Comparison of ENCODE assay signal across 7 mouse cellular contexts in the genomic region with DNA sequence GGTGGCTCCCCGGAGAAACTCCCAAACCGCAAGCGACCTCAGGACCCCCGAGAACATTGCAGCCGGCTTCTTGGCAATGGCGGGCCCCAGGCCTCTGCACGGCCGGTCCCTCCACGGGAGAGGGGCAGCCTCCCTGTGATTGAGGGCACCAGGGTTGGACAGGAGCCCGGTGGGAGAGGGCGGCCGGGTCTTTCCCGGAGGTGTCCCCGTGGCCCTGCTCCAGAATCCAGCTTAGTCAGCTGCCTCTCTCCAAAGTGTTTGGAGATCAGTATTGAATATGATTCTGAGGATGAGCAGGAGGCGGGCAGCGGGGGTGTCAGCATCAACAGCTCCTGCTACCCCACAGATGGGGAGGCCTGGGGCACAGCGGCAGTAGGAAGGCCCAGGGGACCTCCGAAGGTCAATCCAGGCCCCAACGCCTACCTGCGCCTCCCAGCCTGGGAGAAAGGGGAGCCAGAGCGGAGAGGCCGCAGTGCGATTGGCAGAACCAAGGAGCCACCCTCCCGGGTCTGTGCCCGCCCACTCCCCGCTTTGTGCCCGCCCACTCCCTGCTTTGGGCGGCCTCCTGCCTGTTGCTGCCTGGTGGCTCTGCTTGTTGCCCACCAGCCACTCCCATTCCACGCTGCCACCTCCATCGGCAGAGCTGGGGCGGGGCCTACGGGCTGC. TPM values are rescaled to one million over a fixed set of nuclear protein-coding genes. Genes with fewer than 3 reads are reported as not detected.
DNase-seq lines count a peak whose midpoint lies in the region; ATAC-seq and TF ChIP-seq lines count a peak whose summit lies in the region.

No protein-coding gene starts in this region.

- peaks cover 50% of the 10 kb centered on the region for H3K36me3 ChIP-seq in forebrain, embryonic 13.5 days (ENCODE audit: poor library complexity, severe bottlenecking)
- H3K36me3 ChIP-seq in limb, embryonic 14.5 days (ENCODE audit: control insufficient read depth, insufficient read depth, low read length) = no peaks in the 10 kb centered on the region
- H3K36me3 ChIP-seq in midbrain, embryonic 13.5 days = peaks cover 82% of the 10 kb centered on the region
- no peaks in the 10 kb centered on the region for H3K36me3 ChIP-seq in stomach, postnatal 0 days (ENCODE audit: control insufficient read depth, insufficient read depth, low read length)

- peaks cover 7% of the 10 kb centered on the region; the same call in 1 of the 2 replicates for H3K27me3 ChIP-seq in forebrain, embryonic 13.5 days
- H3K27me3 ChIP-seq in limb, embryonic 14.5 days (ENCODE audit: control insufficient read depth, insufficient read depth, low read length) = no peaks in the 10 kb centered on the region
- 0 out of 2 replicates have a peak, but pooled peaks cover 6% of the 10 kb centered on the region for H3K27me3 ChIP-seq in midbrain, embryonic 13.5 days
- H3K27me3 ChIP-seq in stomach, postnatal 0 days (ENCODE audit: control insufficient read depth, insufficient read depth, low read length) = no peaks in the 10 kb centered on the region

- TF ChIP-seq POLR2A in limb, embryonic 14.5 days (IDR thresholded peaks at IDR 0.05; ENCODE audit: borderline replicate concordance, extremely low read depth, insufficient read depth, insufficient read length) = no peak

- no peak overlapping the region for H3K27ac ChIP-seq in forebrain, embryonic 13.5 days
- no peak overlapping the region for H3K27ac ChIP-seq in limb, embryonic 14.5 days (replicated peaks; ENCODE audit: low read depth, low read length)
- no peak overlapping the region for H3K27ac ChIP-seq in midbrain, embryonic 13.5 days
- H3K27ac ChIP-seq in stomach, postnatal 0 days (replicated peaks) = no peak overlapping the region

- TF ChIP-seq CTCF in stomach, postnatal 0 days (IDR thresholded peaks at IDR 0.05; ENCODE audit: low read depth) = peak; percentile 22; the same call in 1 of the 2 replicates

- ATAC-seq in forebrain, embryonic 13.5 days = peak; percentile 87
- peak; percentile 89 for ATAC-seq in limb, embryonic 14.5 days (ENCODE audit: low FRiP score, low read depth)
- ATAC-seq in midbrain, embryonic 13.5 days = peak; percentile 59
- ATAC-seq in stomach, postnatal 0 days (ENCODE audit: low FRiP score, low TSS enrichment) = peak; percentile 84

- no peak for TF ChIP-seq EP300 in stomach, postnatal 0 days (optimal IDR thresholded peaks at IDR 0.05)

- H3K4me3 ChIP-seq in forebrain, embryonic 13.5 days = peak overlapping the region; percentile 27
- peak overlapping the region; percentile 40 for H3K4me3 ChIP-seq in limb, embryonic 14.5 days (replicated peaks; ENCODE audit: low read length)
- peak overlapping the region; percentile 18 for H3K4me3 ChIP-seq in midbrain, embryonic 13.5 days (replicated peaks)
- H3K4me3 ChIP-seq in stomach, postnatal 0 days (ENCODE audit: low read depth, low read length) = peak overlapping the region; percentile 39

- DNase-seq in WW6 (ENCODE audit: low read depth, low spot score) = peak; percentile 86
- DNase-seq in c-Kit-positive CD71-positive TER-119-negative erythroid progenitor cells, embryonic 14.5 days (ENCODE audit: low read depth) = peak; percentile 51
- peak; percentile 88 for DNase-seq in kidney, adult 18-20 months
- peak; percentile 81 for DNase-seq in limb, embryonic 14.5 days (ENCODE audit: low spot score)
- peak; percentile 89 for DNase-seq in stomach, postnatal 0 days (ENCODE audit: low spot score)

- peak overlapping the region; percentile 57 for H3K9ac ChIP-seq in forebrain, embryonic 13.5 days
- peak overlapping the region; percentile 65 for H3K9ac ChIP-seq in limb, embryonic 14.5 days (ENCODE audit: low read depth, low read length, severe bottlenecking)
- peak overlapping the region; percentile 58; the same call in 1 of the 2 replicates for H3K9ac ChIP-seq in midbrain, embryonic 13.5 days (replicated peaks)
- peak overlapping the region; percentile 60 for H3K9ac ChIP-seq in stomach, postnatal 0 days (ENCODE audit: low read length)

- H3K9me3 ChIP-seq in forebrain, embryonic 13.5 days (replicated peaks) = no peaks in the 10 kb centered on the region
- no peaks in the 10 kb centered on the region for H3K9me3 ChIP-seq in limb, embryonic 14.5 days (ENCODE audit: control insufficient read depth, low read length)
- no peaks in the 10 kb centered on the region for H3K9me3 ChIP-seq in midbrain, embryonic 13.5 days
- H3K9me3 ChIP-seq in stomach, postnatal 0 days (ENCODE audit: control insufficient read depth, low read length) = no peaks in the 10 kb centered on the region

- 10% methylated on average over 32 of the region's 32 CpGs for WGBS in forebrain, embryonic 13.5 days
- 11% methylated on average over 27 of the region's 32 CpGs for WGBS in limb, embryonic 14.5 days
- WGBS in midbrain, embryonic 13.5 days = 9% methylated on average over 30 of the region's 32 CpGs
- WGBS in stomach, postnatal 0 days = 8% methylated on average over 30 of the region's 32 CpGs

- H3K4me2 ChIP-seq in forebrain, embryonic 13.5 days = peak overlapping the region; percentile 63
- H3K4me2 ChIP-seq in limb, embryonic 14.5 days (replicated peaks; ENCODE audit: low read depth, low read length, severe bottlenecking) = peak overlapping the region; percentile 91
- peak overlapping the region; percentile 48 for H3K4me2 ChIP-seq in midbrain, embryonic 13.5 days (replicated peaks)
- H3K4me2 ChIP-seq in stomach, postnatal 0 days (replicated peaks; ENCODE audit: low read depth) = peak overlapping the region; percentile 76

- peaks cover 14% of the 10 kb centered on the region; the same call in 1 of the 2 replicates for H3K4me1 ChIP-seq in forebrain, embryonic 13.5 days
- peaks cover 6% of the 10 kb centered on the region for H3K4me1 ChIP-seq in limb, embryonic 14.5 days (ENCODE audit: control insufficient read depth, insufficient read depth, low read length)
- peaks cover 13% of the 10 kb centered on the region for H3K4me1 ChIP-seq in midbrain, embryonic 13.5 days (replicated peaks)
- H3K4me1 ChIP-seq in stomach, postnatal 0 days (replicated peaks; ENCODE audit: control insufficient read depth, insufficient read depth) = peaks cover 5% of the 10 kb centered on the region

RNA-seq across cellular contexts. Expression of a gene that starts 15.1 kb away (rescaled TPM):
- polyA plus RNA-seq in forebrain, embryonic 13.5 days (2015; fragmentation: Nextera tagmentation; extraction: Ambion mirVana) = 0.17 and 0.44 TPM in 2 replicates
- polyA plus RNA-seq in limb, embryonic 14.5 days (2012; rRNA removed) = 1.1 and 3.3 TPM in 2 replicates
- polyA plus RNA-seq in limb, embryonic 14.5 days (2014; fragmentation: Nextera tagmentation; extraction: Ambion mirVana) = 1.7 TPM in 2 replicates
- 0.31 and 0.41 TPM in 2 replicates for polyA plus RNA-seq in midbrain, embryonic 13.5 days (2015; fragmentation: Nextera tagmentation; extraction: Ambion mirVana)
- 0.52 and 0.74 TPM in 2 replicates for polyA plus RNA-seq in stomach, postnatal 0 days (2015; fragmentation: Nextera tagmentation; extraction: Ambion mirVana)

RNA-seq across cellular contexts. Expression of a gene that starts 17.9 kb away (rescaled TPM):
- 20.7 and 29.1 TPM in 2 replicates for polyA plus RNA-seq in forebrain, embryonic 13.5 days (2015; fragmentation: Nextera tagmentation; extraction: Ambion mirVana)
- polyA plus RNA-seq in limb, embryonic 14.5 days (2012; rRNA removed) = 6.5 and 7.3 TPM in 2 replicates
- 2.2 and 2.9 TPM in 2 replicates for polyA plus RNA-seq in limb, embryonic 14.5 days (2014; fragmentation: Nextera tagmentation; extraction: Ambion mirVana)
- polyA plus RNA-seq in midbrain, embryonic 13.5 days (2015; fragmentation: Nextera tagmentation; extraction: Ambion mirVana) = 41.1 and 48.7 TPM in 2 replicates
- 0.56 and 0.70 TPM in 2 replicates for polyA plus RNA-seq in stomach, postnatal 0 days (2015; fragmentation: Nextera tagmentation; extraction: Ambion mirVana)

RNA-seq across cellular contexts. Expression of a gene that starts 40.9 kb away (rescaled TPM):
- 168 and 177 TPM in 2 replicates for polyA plus RNA-seq in forebrain, embryonic 13.5 days (2015; fragmentation: Nextera tagmentation; extraction: Ambion mirVana)
- 106 and 121 TPM in 2 replicates for polyA plus RNA-seq in limb, embryonic 14.5 days (2012; rRNA removed)
- polyA plus RNA-seq in limb, embryonic 14.5 days (2014; fragmentation: Nextera tagmentation; extraction: Ambion mirVana) = 167 and 181 TPM in 2 replicates
- polyA plus RNA-seq in midbrain, embryonic 13.5 days (2015; fragmentation: Nextera tagmentation; extraction: Ambion mirVana) = 165 and 177 TPM in 2 replicates
- polyA plus RNA-seq in stomach, postnatal 0 days (2015; fragmentation: Nextera tagmentation; extraction: Ambion mirVana) = 119 and 121 TPM in 2 replicates

RNA-seq across cellular contexts. Expression of a gene that starts 49.9 kb away (rescaled TPM):
- polyA plus RNA-seq in forebrain, embryonic 13.5 days (2015; fragmentation: Nextera tagmentation; extraction: Ambion mirVana) = 0.18 and 0.26 TPM in 2 replicates
- polyA plus RNA-seq in limb, embryonic 14.5 days (2012; rRNA removed) = 0.04 and 0.06 TPM in 2 replicates
- 0.07 TPM in 1 of 2 replicates, not detected in the other for polyA plus RNA-seq in limb, embryonic 14.5 days (2014; fragmentation: Nextera tagmentation; extraction: Ambion mirVana)
- polyA plus RNA-seq in midbrain, embryonic 13.5 days (2015; fragmentation: Nextera tagmentation; extraction: Ambion mirVana) = 0.49 and 0.54 TPM in 2 replicates
- 0.41 and 0.69 TPM in 2 replicates for polyA plus RNA-seq in stomach, postnatal 0 days (2015; fragmentation: Nextera tagmentation; extraction: Ambion mirVana)
